Mouse (Mus musculus): Measurements from ENCODE around the gene Fam89b. TPM values are rescaled to one million over a fixed set of nuclear protein-coding genes. Genes with fewer than 3 reads are reported as not detected.

Fam89b gene
- polyA plus RNA-seq (2012) = 138 and 143 TPM in 2 replicates

GRCm38 (mm10) chr19:5729444-5729815 lies at the start of gene Fam89b:
TSS of gene Fam89b (minus strand) at chr19:5729653.

GRCm38 (mm10) chr19:5770925-5771860 lies 41.7 kb upstream of the Fam89b start, which contains the start of gene Scyl1:
TSS of gene Scyl1 (minus strand) at chr19:5771419.

GRCm38 (mm10) chr19:5740320-5741317 lies 11.2 kb upstream of the Fam89b start, which contains the start of gene Ltbp3:
TSS of gene Ltbp3 (plus strand) at chr19:5740904.

GRCm38 (mm10) chr19:5725767-5726515 lies 3.5 kb downstream of the Fam89b start, which contains the start of gene Ehbp1l1:
TSS of gene Ehbp1l1 (minus strand) at chr19:5726317.

GRCm38 (mm10) chr19:5704163-5704800 lies 25.2 kb downstream of the Fam89b start, which contains the start of gene Kcnk7:
TSS of gene Kcnk7 (plus strand) at chr19:5704367.

GRCm38 (mm10) chr19:5688200-5689087 lies 41.0 kb downstream of the Fam89b start, which contains the start of the genes Map3k11 and Pcnx3:
TSS of gene Map3k11 (plus strand) at chr19:5688742.
TSS of gene Pcnx3 (minus strand) at chr19:5688908.

Other genes starting within 250 kb of the Fam89b start
- 35.9 and 39.4 TPM in 2 replicates for gene Mus81, start 241.3 kb downstream of the Fam89b start, polyA plus RNA-seq (2012)
- gene Cfl1, start 239.2 kb downstream of the Fam89b start, polyA plus RNA-seq (2012) = 937 and 1,300 TPM in 2 replicates
- gene 1700020D05Rik, start 225.9 kb downstream of the Fam89b start, polyA plus RNA-seq (2012) = 0.09 and 0.13 TPM in 2 replicates
- 1.4 and 1.8 TPM in 2 replicates for gene Snx32, start 219.1 kb downstream of the Fam89b start, polyA plus RNA-seq (2012)
- 0.15 and 0.43 TPM in 2 replicates for gene Ovol1, start 169.0 kb downstream of the Fam89b start, polyA plus RNA-seq (2012)
- 13.8 and 24.3 TPM in 2 replicates for gene Ap5b1, start 161.6 kb downstream of the Fam89b start, polyA plus RNA-seq (2012)
- 428 and 481 TPM in 2 replicates for gene Rnaseh2c, start 127.8 kb downstream of the Fam89b start, polyA plus RNA-seq (2012)
- gene Kat5, start 119.4 kb downstream of the Fam89b start, polyA plus RNA-seq (2012) = 72.7 and 88.5 TPM in 2 replicates
- gene Rela, start 92.2 kb downstream of the Fam89b start, polyA plus RNA-seq (2012) = 186 and 217 TPM in 2 replicates
- 234 and 255 TPM in 2 replicates for gene Sipa1, start 65.9 kb downstream of the Fam89b start, polyA plus RNA-seq (2012)
- gene Map3k11, start 40.9 kb downstream of the Fam89b start, polyA plus RNA-seq (2012) = 229 and 246 TPM in 2 replicates
- 233 and 270 TPM in 2 replicates for gene Pcnx3, start 40.7 kb downstream of the Fam89b start, polyA plus RNA-seq (2012)
- gene Kcnk7, start 25.3 kb downstream of the Fam89b start, polyA plus RNA-seq (2012) = 0.37 and 0.54 TPM in 2 replicates
- gene Ehbp1l1, start 3.3 kb downstream of the Fam89b start, polyA plus RNA-seq (2012) = 87.7 and 93.6 TPM in 2 replicates
- gene Ltbp3, start 11.3 kb upstream of the Fam89b start, polyA plus RNA-seq (2012) = 47.2 and 67.1 TPM in 2 replicates
- gene Scyl1, start 41.8 kb upstream of the Fam89b start, polyA plus RNA-seq (2012) = 78.1 and 93.1 TPM in 2 replicates
- gene Frmd8, start 145.6 kb upstream of the Fam89b start, polyA plus RNA-seq (2012) = 27.8 and 28.3 TPM in 2 replicates
- gene Slc25a45, start 148.2 kb upstream of the Fam89b start, polyA plus RNA-seq (2012) = 8.4 and 9.5 TPM in 2 replicates
- gene Tigd3, start 164.5 kb upstream of the Fam89b start, polyA plus RNA-seq (2012) = 0.84 and 1.3 TPM in 2 replicates
- 48.2 and 61.9 TPM in 2 replicates for gene Dpf2, start 183.4 kb upstream of the Fam89b start, polyA plus RNA-seq (2012)
- gene Cdc42ep2, start 195.2 kb upstream of the Fam89b start, polyA plus RNA-seq (2012) = 0.10 and 0.20 TPM in 2 replicates
- gene Pola2, start 234.5 kb upstream of the Fam89b start, polyA plus RNA-seq (2012) = 41.2 and 48.3 TPM in 2 replicates

All from megakaryocyte-erythroid progenitor cell, adult 5 weeks (primary cell).